Mouse (Mus musculus) brain, embryonic 14.5 days (tissue): ENCODE measurements at regions not wholly inside any gene's neighbourhood (a gene's known extent, or its start where the extent isn't known, plus 50 kb on each side); places are given as distances from the start of the nearest gene placed in this dataset.

Experiments
- DNase-seq: peaks from one replicate; pipeline ENCODE4 v3.0.0-alpha.2; 2011; ENCODE audit warnings: low read depth
- CTCF ChIP-seq: fragments of 200-500 bp; IDR thresholded peaks from 2 replicates; pipeline ENCODE4 v1.5.1; 2012; ENCODE audit warnings: inconsistent platforms, mild to moderate bottlenecking, moderate library complexity, borderline replicate concordance; ENCODE audit not compliant: insufficient read depth, insufficient read length; ENCODE audit errors: extremely low read depth
- POLR2A ChIP-seq: fragments of 200-500 bp; IDR thresholded peaks from 2 replicates; pipeline ENCODE4 v1.6.1; 2012; ENCODE audit warnings: mild to moderate bottlenecking, inconsistent platforms, borderline replicate concordance; ENCODE audit not compliant: poor library complexity, insufficient read depth, insufficient read length, severe bottlenecking; ENCODE audit errors: extremely low read depth

DNA sequence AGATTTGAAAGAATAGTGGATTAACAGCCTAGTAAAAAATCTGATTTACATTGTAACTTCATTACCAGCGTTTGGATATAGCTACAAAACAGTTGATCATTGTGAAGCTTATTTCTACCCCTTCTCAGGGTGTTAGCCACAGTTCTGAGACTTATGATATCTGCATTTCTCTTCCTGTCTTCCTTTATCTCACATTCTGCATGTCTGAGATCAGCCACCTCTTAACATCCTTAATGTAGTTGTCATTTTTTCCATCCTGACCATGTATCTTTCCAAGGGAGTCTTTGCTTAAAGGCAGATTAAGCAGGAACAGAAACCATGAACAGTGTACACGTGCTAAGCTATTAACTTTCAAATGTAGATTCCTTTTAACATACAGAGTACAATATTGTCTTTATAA lies 1278.2 kb downstream of the Kcnt2 start:
- no peak for DNase-seq
- TF ChIP-seq CTCF = no peak
- no peak for TF ChIP-seq POLR2A

DNA sequence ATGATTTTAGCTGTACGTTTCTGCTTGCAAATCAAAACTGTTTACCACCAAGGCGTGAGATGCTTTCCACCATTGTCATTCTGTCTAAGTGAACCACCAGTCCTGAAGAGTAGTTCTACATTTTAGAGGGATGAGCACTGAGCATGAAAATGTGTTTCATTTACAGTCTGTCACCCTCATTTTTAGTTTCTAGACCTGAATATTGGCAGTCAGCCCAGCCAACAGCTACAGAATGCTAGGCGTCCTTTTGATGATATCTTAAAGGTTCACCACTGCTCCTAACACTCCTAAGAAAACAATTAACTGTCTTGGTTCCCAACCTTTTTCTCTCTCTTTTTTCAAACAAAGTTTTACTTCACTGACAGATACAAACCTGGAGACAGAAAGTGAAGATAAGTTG lies 1287.2 kb downstream of the Kcnt2 start:
- TF ChIP-seq CTCF (no peak), POLR2A (no peak)
- DNase-seq = peak; percentile 31
